Mouse (Mus musculus): ENCODE measurements around the gene Mdk. TPM values are rescaled to one million over a fixed set of nuclear protein-coding genes. Genes with fewer than 3 reads are reported as not detected.

Gene Mdk
- total and polyA plus RNA-seq, 2 experiments: 0.56 TPM; not detected in 1

DNA sequence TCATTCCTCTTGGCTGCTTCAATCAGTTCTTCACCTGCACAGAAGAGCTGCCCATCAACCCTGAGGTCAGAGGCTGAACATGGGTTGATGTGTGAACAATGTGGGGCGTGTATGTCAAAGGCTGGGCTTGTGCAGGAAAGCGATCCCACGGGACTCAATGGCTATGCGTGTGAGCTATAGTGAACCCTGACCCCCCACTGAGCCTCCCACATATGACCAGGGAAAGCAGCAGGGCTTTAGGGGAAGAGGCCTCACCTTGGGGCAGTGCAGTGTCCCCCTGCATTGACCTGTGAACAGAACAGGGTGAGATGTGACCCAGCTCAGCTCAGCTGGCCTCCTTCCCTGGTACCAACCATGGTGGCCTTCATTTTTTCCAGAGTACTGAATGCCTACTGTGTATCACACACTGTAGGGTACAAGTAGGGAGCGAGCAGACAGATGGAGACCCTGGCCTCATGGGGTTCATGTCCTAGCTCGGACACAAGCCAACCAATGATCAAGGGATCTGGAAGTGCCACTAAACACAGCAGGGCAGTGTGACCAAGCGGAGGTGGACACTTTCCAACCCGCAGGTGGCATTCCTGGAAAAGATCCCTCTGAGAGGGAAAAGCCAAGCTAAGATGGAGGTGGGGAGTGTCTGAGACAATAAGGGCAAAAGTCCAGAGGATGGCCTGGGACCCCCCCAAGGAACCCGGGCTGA, 2.9 kb upstream of the Mdk start:
- Histone ChIP-seq H3K4me3 (ENCODE audit: insufficient read depth, low read depth, low read length) (no peak overlapping the region), H3K36me3 (ENCODE audit: control insufficient read depth, insufficient read depth, low read length) (peaks cover 18% of the 10 kb centered on the region), H3K4me1 (ENCODE audit: control insufficient read depth, insufficient read depth, low read length) (peaks cover 4% of the 10 kb centered on the region; the same call in 1 of the 2 replicates), H3K9ac (ENCODE audit: low read depth, low read length) (no peak overlapping the region), H3K27ac (replicated peaks; ENCODE audit: insufficient read depth, low read depth, low read length) (no peak overlapping the region), H3K79me2 (ENCODE audit: control insufficient read depth, insufficient read depth, low read length) (no peaks in the 10 kb centered on the region), H3K27me3 (ENCODE audit: control insufficient read depth, insufficient read depth, low read length) (no peaks in the 10 kb centered on the region)
- DNase-seq (ENCODE audit: extremely low read depth, low read depth, low spot score): no peak
- no peak for TF ChIP-seq CTCF (IDR thresholded peaks at IDR 0.05; ENCODE audit: low read depth, low read length)
- TF ChIP-seq POLR2A (IDR thresholded peaks at IDR 0.05; ENCODE audit: extremely low read depth, insufficient read depth, low read length): no peak
- 90% methylated on average over 9 of the region's 9 CpGs for WGBS

DNA sequence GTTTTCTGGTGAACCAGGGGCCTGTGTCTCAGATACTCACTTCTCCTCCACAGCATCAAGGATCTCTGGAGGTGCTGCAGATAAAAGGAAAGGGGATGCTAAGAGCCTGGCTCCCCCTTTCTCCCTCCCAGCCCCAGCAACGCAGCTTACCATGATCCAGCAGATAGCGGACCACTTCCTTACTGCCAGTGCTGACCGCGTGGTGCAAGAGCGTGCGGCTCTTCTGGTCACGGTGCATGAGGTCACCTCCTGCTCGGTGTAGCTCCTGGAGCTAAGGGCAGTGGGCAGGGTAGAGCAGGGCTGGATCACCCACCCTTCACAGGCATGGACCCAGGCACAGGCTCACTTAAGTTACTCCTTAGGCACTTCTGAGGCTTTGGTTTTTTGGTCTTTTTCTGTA, 1.9 kb upstream of the Mdk start:
- Histone ChIP-seq H3K9ac (ENCODE audit: low read depth, low read length) (no peak overlapping the region), H3K79me2 (ENCODE audit: control insufficient read depth, insufficient read depth, low read length) (no peaks in the 10 kb centered on the region), H3K27me3 (ENCODE audit: control insufficient read depth, insufficient read depth, low read length) (no peaks in the 10 kb centered on the region), H3K4me1 (ENCODE audit: control insufficient read depth, insufficient read depth, low read length) (peaks cover 4% of the 10 kb centered on the region; the same call in 1 of the 2 replicates), H3K36me3 (ENCODE audit: control insufficient read depth, insufficient read depth, low read length) (peaks cover 14% of the 10 kb centered on the region), H3K27ac (replicated peaks; ENCODE audit: insufficient read depth, low read depth, low read length) (no peak overlapping the region), H3K4me3 (ENCODE audit: insufficient read depth, low read depth, low read length) (no peak overlapping the region)
- TF ChIP-seq CTCF (IDR thresholded peaks at IDR 0.05; ENCODE audit: low read depth, low read length): no peak
- TF ChIP-seq POLR2A (IDR thresholded peaks at IDR 0.05; ENCODE audit: extremely low read depth, insufficient read depth, low read length): no peak
- 73% methylated on average over 8 of the region's 8 CpGs for WGBS
- DNase-seq (ENCODE audit: extremely low read depth, low read depth, low spot score): no peak

DNA sequence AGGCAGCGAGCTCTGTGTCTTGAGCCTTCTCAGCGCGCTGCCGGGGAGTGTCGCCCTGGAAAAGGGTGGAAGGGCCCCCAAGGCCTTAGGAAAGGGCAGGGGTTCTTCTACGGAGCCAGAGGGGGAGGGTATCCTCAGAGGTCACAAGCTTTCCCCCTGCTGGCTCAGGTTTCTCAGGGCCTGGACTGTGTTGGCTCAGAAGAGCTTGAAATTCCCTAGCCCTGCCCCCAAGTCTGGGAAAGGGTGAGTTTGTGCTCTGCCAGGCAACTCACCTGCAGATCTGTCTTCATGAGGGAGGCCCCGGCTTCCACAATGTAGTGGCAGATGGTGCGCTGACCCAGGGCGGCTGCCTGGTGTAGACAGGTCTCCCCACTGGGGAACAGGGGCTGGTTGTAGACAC, 1.4 kb upstream of the Mdk start:
- no peak for TF ChIP-seq CTCF (IDR thresholded peaks at IDR 0.05; ENCODE audit: low read depth, low read length)
- TF ChIP-seq POLR2A (IDR thresholded peaks at IDR 0.05; ENCODE audit: extremely low read depth, insufficient read depth, low read length): no peak
- H3K36me3 ChIP-seq (ENCODE audit: control insufficient read depth, insufficient read depth, low read length): peaks cover 13% of the 10 kb centered on the region
- no peak overlapping the region for H3K4me3 ChIP-seq (ENCODE audit: insufficient read depth, low read depth, low read length)
- no peak overlapping the region for H3K27ac ChIP-seq (replicated peaks; ENCODE audit: insufficient read depth, low read depth, low read length)
- no peaks in the 10 kb centered on the region for H3K27me3 ChIP-seq (ENCODE audit: control insufficient read depth, insufficient read depth, low read length)
- H3K79me2 ChIP-seq (ENCODE audit: control insufficient read depth, insufficient read depth, low read length): no peaks in the 10 kb centered on the region
- no peak overlapping the region for H3K9ac ChIP-seq (ENCODE audit: low read depth, low read length)
- DNase-seq (ENCODE audit: extremely low read depth, low read depth, low spot score): no peak
- WGBS: 90% methylated on average over 9 of the region's 9 CpGs
- peaks cover 4% of the 10 kb centered on the region; the same call in 1 of the 2 replicates for H3K4me1 ChIP-seq (ENCODE audit: control insufficient read depth, insufficient read depth, low read length)

DNA sequence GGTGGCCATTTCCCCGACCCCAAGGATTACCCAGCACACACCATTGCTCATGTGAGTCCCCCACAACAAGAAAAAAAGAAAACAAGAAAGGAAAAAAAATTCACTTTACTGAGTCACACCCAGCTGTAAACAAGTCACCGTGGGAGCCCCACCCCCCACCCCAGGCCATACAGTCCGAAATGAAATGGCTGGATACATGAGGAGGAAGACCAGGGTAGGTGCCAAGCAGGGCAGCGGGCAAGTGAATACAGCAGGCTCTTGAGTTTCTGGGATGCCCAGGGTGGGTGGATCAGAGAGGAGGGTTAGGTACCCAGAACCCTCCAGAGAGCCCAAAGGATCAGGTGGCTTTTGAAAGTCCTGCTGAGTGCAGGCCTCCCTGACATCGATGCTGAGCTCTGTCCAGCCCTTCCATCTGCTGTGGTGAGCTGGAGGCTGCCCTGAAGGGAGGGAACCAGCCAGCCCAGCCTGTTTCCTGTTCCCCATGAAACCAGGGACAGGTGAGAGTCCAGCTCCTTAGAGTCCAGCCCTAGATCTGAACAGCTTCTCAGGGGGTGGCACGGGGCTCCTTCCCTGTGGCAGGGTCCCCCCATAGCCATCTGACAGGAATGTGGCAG, 747 bp upstream of the Mdk start:
- H3K4me3 ChIP-seq (ENCODE audit: insufficient read depth, low read depth, low read length): no peak overlapping the region
- H3K27me3 ChIP-seq (ENCODE audit: control insufficient read depth, insufficient read depth, low read length): no peaks in the 10 kb centered on the region
- no peak for DNase-seq (ENCODE audit: extremely low read depth, low read depth, low spot score)
- peaks cover 4% of the 10 kb centered on the region; the same call in 1 of the 2 replicates for H3K4me1 ChIP-seq (ENCODE audit: control insufficient read depth, insufficient read depth, low read length)
- H3K27ac ChIP-seq (replicated peaks; ENCODE audit: insufficient read depth, low read depth, low read length): no peak overlapping the region
- H3K79me2 ChIP-seq (ENCODE audit: control insufficient read depth, insufficient read depth, low read length): no peaks in the 10 kb centered on the region
- peaks cover 13% of the 10 kb centered on the region for H3K36me3 ChIP-seq (ENCODE audit: control insufficient read depth, insufficient read depth, low read length)
- H3K9ac ChIP-seq (ENCODE audit: low read depth, low read length): no peak overlapping the region
- 56% methylated on average over 6 of the region's 6 CpGs for WGBS
- no peak for TF ChIP-seq POLR2A (IDR thresholded peaks at IDR 0.05; ENCODE audit: extremely low read depth, insufficient read depth, low read length)
- no peak for TF ChIP-seq CTCF (IDR thresholded peaks at IDR 0.05; ENCODE audit: low read depth, low read length)

DNA sequence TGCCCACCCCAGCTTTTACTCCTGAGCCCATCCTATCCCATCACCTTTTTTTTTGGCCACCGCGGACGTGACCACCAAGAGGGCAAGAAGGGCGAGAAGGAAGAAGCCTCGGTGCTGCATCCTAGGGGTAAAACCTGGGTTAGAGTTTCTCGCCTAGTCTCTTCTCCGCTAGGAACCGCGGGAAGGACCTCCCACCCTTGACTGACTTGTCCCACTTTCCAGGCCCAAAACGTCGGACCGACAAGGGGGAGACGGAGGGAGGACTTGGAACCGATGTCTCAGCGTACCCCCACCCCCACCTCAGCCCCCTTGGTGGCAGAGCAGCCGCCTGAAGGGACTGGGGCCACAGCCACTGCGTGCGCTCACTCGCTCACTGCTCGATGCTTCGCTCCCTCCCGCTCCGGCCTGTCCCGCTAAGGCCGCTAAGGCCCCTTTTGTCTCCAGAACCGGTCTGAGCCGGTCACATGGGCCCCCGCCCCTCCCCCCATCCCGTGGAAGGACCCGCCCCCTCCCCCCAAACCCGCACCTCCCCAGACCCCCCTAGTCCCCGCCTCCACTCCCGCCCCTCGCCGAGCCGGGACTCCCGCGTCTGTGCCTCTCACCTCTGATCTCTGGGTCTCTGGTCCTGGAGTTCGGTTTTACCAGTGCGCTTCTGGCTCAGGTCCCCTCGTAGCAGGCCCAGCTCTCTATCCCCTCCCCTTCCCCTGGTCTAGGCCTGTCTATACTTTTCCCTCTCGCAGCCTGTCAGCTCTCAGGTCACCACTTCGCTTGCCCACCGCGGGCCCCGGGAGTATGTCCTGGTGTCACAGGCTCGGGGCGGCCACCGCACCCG, 553 bp downstream of the Mdk start:
- Histone ChIP-seq H3K27me3 (ENCODE audit: control insufficient read depth, insufficient read depth, low read length) (no peaks in the 10 kb centered on the region), H3K4me1 (ENCODE audit: control insufficient read depth, insufficient read depth, low read length) (peaks cover 4% of the 10 kb centered on the region; the same call in 1 of the 2 replicates), H3K27ac (replicated peaks; ENCODE audit: insufficient read depth, low read depth, low read length) (no peak overlapping the region), H3K4me3 (ENCODE audit: insufficient read depth, low read depth, low read length) (no peak overlapping the region; the same call in 1 of the 2 replicates), H3K79me2 (ENCODE audit: control insufficient read depth, insufficient read depth, low read length) (no peaks in the 10 kb centered on the region), H3K36me3 (ENCODE audit: control insufficient read depth, insufficient read depth, low read length) (peaks cover 5% of the 10 kb centered on the region; the same call in 1 of the 2 replicates), H3K9ac (ENCODE audit: low read depth, low read length) (no peak overlapping the region)
- no peak for DNase-seq (ENCODE audit: extremely low read depth, low read depth, low spot score)
- 25% methylated on average over 48 of the region's 50 CpGs for WGBS
- no peak for TF ChIP-seq CTCF (IDR thresholded peaks at IDR 0.05; ENCODE audit: low read depth, low read length)
